23 mouse cellular contexts compared by ENCODE assay signal in the genomic region with DNA sequence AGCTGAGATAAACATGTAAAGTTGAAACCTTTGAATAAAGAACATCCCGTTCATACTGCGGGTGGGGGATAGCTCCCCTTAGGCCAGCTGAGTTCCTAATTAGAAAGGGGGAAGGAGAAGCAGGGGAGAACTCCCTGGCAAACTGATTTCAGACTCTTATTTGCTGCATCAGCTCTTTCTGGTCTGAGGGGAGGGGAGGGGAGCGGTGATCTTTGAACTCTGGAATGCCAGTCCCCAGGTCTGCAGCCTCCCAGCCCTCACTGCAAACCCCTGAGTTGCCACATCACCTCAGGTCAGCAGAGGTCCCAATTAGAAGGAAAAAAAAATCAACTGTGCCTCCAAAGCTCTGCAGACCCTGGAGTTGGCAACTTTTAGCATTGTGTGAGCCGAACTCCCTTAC.
DNase-seq lines count a peak whose midpoint lies in the region; ATAC-seq lines count a peak whose summit lies in the region.
"Had no signal": no experiment of that assay in that cellular context is flagged by ENCODE, and none has a peak within 500 bp of the region (broad histone marks: within the 10 kb centered on the region; RNA-seq: fewer than 3 reads in every experiment).

No protein-coding gene starts in this region.

- H3K9me3 ChIP-seq in heart, embryonic 10.5 days, result no peaks in the 10 kb centered on the region
- no peaks in the 10 kb centered on the region for H3K9me3 ChIP-seq in heart, embryonic 12.5 days (replicated peaks)
- no peaks in the 10 kb centered on the region for H3K9me3 ChIP-seq in kidney, embryonic 16.5 days (ENCODE audit: low read length)
- H3K9me3 ChIP-seq: embryonic facial prominence, embryonic 15.5 days; forebrain, embryonic 10.5 days; heart, embryonic 15.5 days; hindbrain, embryonic 15.5 days had no signal

- H3K4me2 ChIP-seq in heart, embryonic 12.5 days, result no peak overlapping the region
- H3K4me2 ChIP-seq in kidney, embryonic 16.5 days (replicated peaks; ENCODE audit: low read depth, low read length), result no peak overlapping the region
- H3K4me2 ChIP-seq: embryonic facial prominence, embryonic 15.5 days; heart, embryonic 15.5 days; hindbrain, embryonic 15.5 days had no signal

- no peak overlapping the region for H3K4me3 ChIP-seq in heart, embryonic 10.5 days
- H3K4me3 ChIP-seq in heart, embryonic 12.5 days, result no peak overlapping the region
- H3K4me3 ChIP-seq in kidney, embryonic 16.5 days (ENCODE audit: low read length), result no peak overlapping the region
- H3K4me3 ChIP-seq: embryonic facial prominence, embryonic 15.5 days; erythroblast, embryonic 14.5 days; forebrain, embryonic 10.5 days; gastrocnemius, adult 2 months; heart, embryonic 15.5 days; hindbrain, embryonic 15.5 days had no signal

- WGBS in heart, embryonic 10.5 days, result 50% methylated on average over 4 of the region's 4 CpGs
- WGBS in heart, embryonic 12.5 days, result 61% methylated on average over 4 of the region's 4 CpGs
- 58% methylated on average over 4 of the region's 4 CpGs for WGBS in kidney, embryonic 16.5 days

- H3K27me3 ChIP-seq in heart, embryonic 10.5 days (ENCODE audit: insufficient read depth, poor library complexity, severe bottlenecking), result no peaks in the 10 kb centered on the region
- no peaks in the 10 kb centered on the region for H3K27me3 ChIP-seq in heart, embryonic 12.5 days (replicated peaks)
- no peaks in the 10 kb centered on the region for H3K27me3 ChIP-seq in kidney, embryonic 16.5 days (ENCODE audit: insufficient read depth, low read length)
- H3K27me3 ChIP-seq: embryonic facial prominence, embryonic 15.5 days; heart, embryonic 15.5 days; hindbrain, embryonic 15.5 days; Patski had no signal

- H3K4me1 ChIP-seq in heart, embryonic 10.5 days, result no peaks in the 10 kb centered on the region
- H3K4me1 ChIP-seq in heart, embryonic 12.5 days (replicated peaks), result no peaks in the 10 kb centered on the region
- H3K4me1 ChIP-seq in kidney, embryonic 16.5 days (ENCODE audit: insufficient read depth, low read length), result 0 out of 2 replicates have a peak, but pooled peaks cover 4% of the 10 kb centered on the region
- H3K4me1 ChIP-seq: embryonic facial prominence, embryonic 15.5 days; heart, embryonic 15.5 days had no signal

- no peak overlapping the region for H3K27ac ChIP-seq in heart, embryonic 10.5 days
- no peak overlapping the region for H3K27ac ChIP-seq in heart, embryonic 12.5 days (ENCODE audit: poor library complexity, severe bottlenecking)
- no peak overlapping the region for H3K27ac ChIP-seq in kidney, embryonic 16.5 days (ENCODE audit: low read length)
- H3K27ac ChIP-seq: embryonic facial prominence, embryonic 15.5 days; forebrain, embryonic 10.5 days; gastrocnemius, adult 2 months; heart, embryonic 15.5 days; hindbrain, embryonic 15.5 days had no signal

- H3K36me3 ChIP-seq in heart, embryonic 10.5 days, result no peaks in the 10 kb centered on the region
- H3K36me3 ChIP-seq in heart, embryonic 12.5 days, result no peaks in the 10 kb centered on the region
- H3K36me3 ChIP-seq in kidney, embryonic 16.5 days (ENCODE audit: insufficient read depth, low read length), result no peaks in the 10 kb centered on the region
- H3K36me3 ChIP-seq: embryonic facial prominence, embryonic 15.5 days; forebrain, embryonic 10.5 days; heart, embryonic 15.5 days; hindbrain, embryonic 15.5 days had no signal

- no peak overlapping the region for H3K9ac ChIP-seq in heart, embryonic 12.5 days
- no peak overlapping the region for H3K9ac ChIP-seq in kidney, embryonic 16.5 days (replicated peaks; ENCODE audit: low read length)
- H3K9ac ChIP-seq: embryonic facial prominence, embryonic 15.5 days; heart, embryonic 15.5 days; hindbrain, embryonic 15.5 days had no signal

- DNase-seq in heart, embryonic 10.5 days (ENCODE audit: low spot score), result peak; percentile 68
- peak; percentile 4 to 9 for DNase-seq in kidney, adult 8-10 months
- peak; percentile 18 for DNase-seq in kidney, postnatal 10 days
- DNase-seq in yolk sac, embryonic 10.5 days (ENCODE audit: low spot score), result peak; percentile 63
- DNase-seq in gastrocnemius, postnatal 25 days, result no peak
- DNase-seq: adrenal gland, postnatal 14 days; cerebellum, adult 11-12 months; cerebellum, adult 9-11 months; cerebellum, postnatal 36 days; gastrocnemius, adult 2 months; gastrocnemius, postnatal 36 days; heart, adult 11 months; heart, postnatal 14 days had no signal

- ATAC-seq in heart, embryonic 12.5 days (ENCODE audit: insufficient number of reproducible peaks, low FRiP score), result no peak
- ATAC-seq in kidney, embryonic 16.5 days (ENCODE audit: low FRiP score, low TSS enrichment), result no peak
- ATAC-seq: activated CD4-positive, CD25-positive, alpha-beta regulatory T cell, adult 4 months; forebrain, embryonic 14.5 days; Patski had no signal
